Mouse (Mus musculus) adrenal gland, adult (tissue): ENCODE results near the gene Adh4.
"Not testable (repeated sequence)": the region's sequence is repeated elsewhere in the genome, so short reads cannot be mapped to it uniquely, and the experiment has no call there.

Experiments used
- DNase-seq, 2 experiments: peaks; one replicate each; pipeline ENCODE4 v3.0.0; 2022 to 2023; ENCODE audit warnings: low spot score in 1 of 2; ENCODE audit not compliant: inconsistent age in 2 of 2

Gene Adh4

GRCm38 (mm10) chr3:138442612-138443464, 27.6 kb downstream of the Adh4 start, which contains the start of gene Adh5:
Adh5 (plus strand) TSS chr3:138443093.
- peak; percentile 94 to 97 for DNase-seq

DNA sequence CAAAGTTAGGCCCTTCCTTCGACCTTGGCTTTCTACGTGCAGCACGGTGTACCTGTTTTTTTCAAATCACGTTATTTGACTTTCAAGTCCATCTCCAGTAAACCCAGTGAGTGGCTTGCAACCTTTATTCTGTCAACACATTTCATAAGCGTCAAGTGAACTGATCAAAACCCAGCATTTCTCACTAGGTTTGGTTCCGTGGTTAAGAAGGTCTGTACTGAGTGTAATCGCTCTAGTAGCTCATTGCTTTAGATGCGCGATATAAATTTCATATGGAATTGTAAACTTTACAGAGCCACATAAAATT, 28.2 kb downstream of the Adh4 start:
- DNase-seq, result no peak

DNA sequence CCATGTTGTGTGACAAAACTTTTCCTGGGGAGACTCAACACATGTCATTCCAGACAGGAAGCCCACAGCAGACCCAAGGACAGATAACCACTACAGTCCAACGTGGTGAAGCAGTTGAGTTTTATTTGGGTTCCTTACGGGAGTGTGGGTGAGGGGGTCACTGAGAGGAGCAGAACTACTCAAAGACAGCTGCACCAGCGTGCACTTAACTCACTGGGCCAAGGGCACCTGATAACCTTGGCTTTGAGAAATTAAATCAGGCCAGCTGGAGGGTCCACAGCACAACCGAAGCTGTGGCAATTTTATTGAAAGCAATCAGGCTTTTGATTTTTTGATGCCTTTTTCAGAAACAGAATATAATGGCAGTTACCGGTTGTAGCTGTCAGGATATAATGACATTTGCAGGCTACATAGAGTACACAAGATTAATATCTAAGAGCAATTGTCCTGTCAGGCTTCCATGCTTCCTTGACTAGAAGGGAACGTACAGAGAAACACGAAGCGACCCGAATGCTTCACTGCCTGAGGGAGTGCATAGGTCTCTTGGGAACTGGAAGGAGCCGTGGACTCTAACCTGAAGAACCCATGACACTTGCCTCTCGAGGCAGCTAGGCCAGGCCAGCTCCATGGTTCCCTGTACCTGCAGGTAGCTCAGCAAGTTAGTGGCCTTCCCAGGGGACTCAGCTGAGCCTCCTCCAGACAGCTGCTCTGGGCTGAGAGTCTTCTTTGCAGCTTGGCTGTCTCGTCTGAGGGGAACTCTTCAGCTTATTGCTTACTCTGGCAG, 33.0 kb downstream of the Adh4 start:
- DNase-seq, result peak in 1 of 2 experiments; percentile 59

DNA sequence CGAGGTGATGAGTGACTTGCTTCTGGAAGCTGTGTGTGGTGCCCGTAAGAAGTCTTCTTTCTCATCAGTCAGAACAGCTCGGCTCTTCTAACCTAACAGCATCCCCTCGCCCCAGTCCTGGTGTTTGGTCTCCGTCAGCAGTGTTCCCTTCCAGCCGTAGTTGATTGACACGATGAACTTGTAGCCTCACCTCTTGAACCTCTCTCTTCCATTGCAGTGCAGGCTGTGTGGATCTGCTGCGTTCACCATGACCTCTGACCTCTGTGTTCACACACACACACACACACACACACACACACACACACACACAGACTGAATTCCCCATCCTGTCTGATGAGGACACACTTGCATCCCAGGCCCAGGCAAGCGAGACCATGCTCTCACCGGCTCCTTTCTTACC, 36.9 kb downstream of the Adh4 start:
- DNase-seq, result no peak

DNA sequence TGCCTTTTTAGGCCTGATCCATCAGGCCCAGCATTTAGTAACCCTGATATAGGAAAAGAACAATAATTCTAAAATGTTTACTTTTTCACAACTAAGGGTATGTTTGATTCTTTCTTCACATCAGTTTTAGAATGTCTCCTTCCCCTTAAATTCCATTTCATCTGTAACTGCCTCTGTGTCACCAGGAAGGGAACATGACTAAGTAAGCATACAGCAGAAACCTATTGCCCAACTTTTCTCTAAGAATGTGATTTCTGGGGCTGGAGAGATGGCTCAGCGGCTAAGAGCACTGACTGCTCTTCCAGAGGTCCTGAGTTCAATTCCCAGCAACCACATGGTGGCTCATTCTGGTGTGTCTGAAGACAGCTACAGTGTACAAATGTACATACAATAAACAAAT, 39.0 kb downstream of the Adh4 start:
- DNase-seq, result no peak

- no peak for DNase-seq
These were observed 39.6 kb downstream of the Adh4 start for GRCm38 (mm10) chr3:138454711-138455435.

GRCm38 (mm10) chr3:138458441-138458840, 43.2 kb downstream of the Adh4 start:
- DNase-seq, result no peak

DNA sequence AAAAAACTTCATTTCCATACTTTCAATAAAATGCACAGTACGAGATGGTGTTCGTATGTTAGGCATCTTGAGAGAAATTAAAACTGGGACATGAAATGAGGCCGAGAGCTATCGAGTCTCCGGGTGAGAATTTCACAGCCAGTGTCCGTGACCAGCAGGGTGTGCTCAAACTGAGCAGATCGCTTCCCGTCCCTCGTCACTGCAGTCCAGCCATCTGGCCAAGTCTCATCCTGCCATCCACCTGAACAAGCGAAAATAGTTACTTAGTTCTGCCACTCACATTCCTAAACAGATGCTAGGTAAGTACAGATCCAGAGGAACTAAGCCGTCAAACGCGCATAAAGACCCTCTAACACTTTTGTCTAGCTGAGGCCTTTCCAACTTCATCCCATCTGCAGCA, 45.0 kb downstream of the Adh4 start:
- DNase-seq, result peak in 1 of 2 experiments; percentile 24

GRCm38 (mm10) chr3:138461832-138462231, 46.6 kb downstream of the Adh4 start:
- no peak for DNase-seq

DNA sequence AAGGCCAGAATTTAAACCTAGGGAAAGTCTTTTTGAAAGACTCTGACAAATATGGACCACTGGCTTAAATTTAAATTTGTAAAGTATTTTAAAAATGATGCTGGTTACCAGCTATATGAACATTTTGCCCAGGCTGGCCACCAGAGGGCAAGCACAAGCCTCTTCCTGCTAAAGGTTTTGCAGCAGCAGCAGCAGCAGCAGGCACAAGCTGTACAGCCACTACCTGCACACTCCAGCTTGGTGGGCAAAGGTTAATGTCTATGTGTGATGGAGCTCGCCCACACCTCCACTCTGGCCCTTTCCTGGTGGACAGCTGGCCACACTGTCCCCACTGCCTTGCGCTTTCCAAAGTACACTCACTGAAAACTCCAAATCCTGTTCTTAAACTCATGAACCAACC, 47.9 kb downstream of the Adh4 start:
- DNase-seq, result no peak

- DNase-seq, result no peak
These were observed 48.5 kb downstream of the Adh4 start for GRCm38 (mm10) chr3:138463807-138464206.

- DNase-seq, result no peak
These were observed 49.4 kb downstream of the Adh4 start for GRCm38 (mm10) chr3:138464573-138465147.

- not testable (repeated sequence) for DNase-seq
These were observed 51.4 kb downstream of the Adh4 start for GRCm38 (mm10) chr3:138466656-138467055.

- no peak for DNase-seq
These were observed 55.8 kb downstream of the Adh4 start for GRCm38 (mm10) chr3:138471066-138471465.

DNA sequence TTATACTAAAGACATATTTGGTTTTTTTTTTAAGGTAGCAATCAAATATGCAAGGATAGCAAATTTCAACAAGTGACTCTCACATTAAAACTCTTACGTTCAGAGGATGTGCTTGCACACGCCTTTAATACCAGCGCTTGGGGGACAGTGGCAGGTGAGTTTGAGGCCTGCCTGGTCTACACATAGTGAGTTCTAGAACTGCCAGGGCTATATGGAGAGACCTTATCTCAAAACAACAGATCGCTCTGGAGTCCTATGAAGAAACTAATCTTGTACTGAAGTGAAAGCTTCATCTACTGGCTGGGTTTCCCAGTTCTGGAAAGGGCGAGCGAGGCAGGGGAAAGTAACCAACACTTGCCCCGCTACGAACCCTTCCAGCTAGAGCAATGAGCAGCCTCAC, 64.2 kb downstream of the Adh4 start:
- no peak for DNase-seq
